Mouse (Mus musculus) neural tube, embryonic 12.5 days (tissue): Measurements from ENCODE around the gene Ablim1. TPM values are rescaled to one million over a fixed set of nuclear protein-coding genes. Genes with fewer than 3 reads are reported as not detected.

Experiments
- ATAC-seq: fragments of 200-750 bp; cut with Nextera tagmentation; 2 replicates; pipeline ENCODE4 v1.8.0; 2017; ENCODE audit warnings: low read depth, mild to moderate bottlenecking, moderate TSS enrichment, moderate library complexity; ENCODE audit not compliant: low FRiP score
- H3K27ac ChIP-seq: fragments of 300-500 bp; sonication (generic); 2 replicates; pipeline ENCODE4 v1.5.1; 2016
- H3K27me3 ChIP-seq: fragments of 300-500 bp; sonication (generic); replicated peaks from 2 replicates; pipeline ENCODE4 v1.6.1; 2016; ENCODE audit warnings: mild to moderate bottlenecking
- H3K36me3 ChIP-seq: fragments of 300-500 bp; sonication (generic); 2 replicates; pipeline ENCODE4 v1.6.1; 2016; ENCODE audit warnings: mild to moderate bottlenecking
- H3K4me1 ChIP-seq: fragments of 300-500 bp; sonication (generic); 2 replicates; pipeline ENCODE4 v1.6.1; 2016
- H3K4me2 ChIP-seq: fragments of 300-500 bp; sonication (generic); replicated peaks from 2 replicates; pipeline ENCODE4 v1.6.1; 2016; ENCODE audit warnings: mild to moderate bottlenecking
- H3K4me3 ChIP-seq: fragments of 300-500 bp; sonication (generic); 2 replicates; pipeline ENCODE4 v1.5.1; 2016
- H3K9ac ChIP-seq: fragments of 300-500 bp; sonication (generic); 2 replicates; pipeline ENCODE4 v1.6.1; 2016; ENCODE audit warnings: mild to moderate bottlenecking
- H3K9me3 ChIP-seq: fragments of 300-500 bp; sonication (generic); 2 replicates; pipeline ENCODE4 v1.6.1; 2016; ENCODE audit warnings: mild to moderate bottlenecking
- WGBS: fragments of 180-500 bp; shearing (Covaris S2); methylation state at CpG from one replicate; pipeline ENCODE4 v1.1.7; 2016; 5-methylcytosine and 5-hydroxymethylcytosine counted together
- polyA plus RNA-seq: library from polyadenylated mRNA; unstranded; fragments of >200 nt; fragmentation: Nextera tagmentation; extraction: Ambion mirVana; gene quantifications from 2 replicates; pipeline ENCODE4 v1.2.1, GENCODE M21; 2016

The Ablim1 gene
- polyA plus RNA-seq, 1 experiment from 2014 or later = 34.9 TPM

GRCm38 (mm10) chr19:57007781-57008710 is 306.7 kb downstream of the Ablim1 start, which contains the start of gene Afap1l2:
TSS of gene Afap1l2 (minus strand) at chr19:57008228.
- peaks cover 22% of the 10 kb centered on the region for H3K27me3 ChIP-seq

DNA sequence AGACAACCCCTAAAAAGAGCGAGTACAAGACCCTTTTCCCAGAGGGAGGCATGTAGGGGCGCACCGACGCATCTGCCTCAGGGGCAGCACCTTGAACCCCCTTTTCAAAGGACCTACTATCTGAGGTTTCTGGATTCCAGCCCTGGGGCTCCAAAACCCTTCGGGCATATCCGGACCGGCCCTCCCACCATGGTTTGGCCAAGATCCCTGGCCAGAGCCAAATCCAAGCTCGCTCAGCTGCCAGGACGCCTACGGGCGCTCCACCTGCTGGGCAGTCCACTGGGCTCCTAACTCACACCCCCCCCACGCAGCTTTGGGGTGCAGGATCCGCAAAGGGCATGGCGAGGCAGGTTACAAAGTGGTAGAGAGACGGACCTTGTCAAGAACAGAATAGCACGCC is 307.4 kb downstream of the Ablim1 start:
- Histone ChIP-seq H3K27ac (no peak overlapping the region), H3K9ac (peak overlapping the region; percentile 56; the same call in 1 of the 2 replicates), H3K9me3 (no peaks in the 10 kb centered on the region), H3K4me2 (peak overlapping the region; percentile 94), H3K4me3 (peak overlapping the region; percentile 50), H3K36me3 (no peaks in the 10 kb centered on the region), H3K4me1 (peaks cover 15% of the 10 kb centered on the region), H3K27me3 (peaks cover 22% of the 10 kb centered on the region)
- WGBS = 66% methylated on average over 16 of the region's 16 CpGs
- no peak for ATAC-seq

More at GRCm38 (mm10) chr19:57007781-57008710, 306.7 kb downstream of the Ablim1 start, which contains the start of gene Afap1l2:
- Histone ChIP-seq H3K4me3 (peak within 1 kb of the TSS; percentile 50), H3K4me2 (peak within 1 kb of the TSS; percentile 94), H3K9ac (peak within 1 kb of the TSS; percentile 56), H3K9me3 (no peaks in the 10 kb centered on the region), H3K27ac (no peak within 1 kb of the TSS), H3K36me3 (no peaks in the 10 kb centered on the region), H3K4me1 (peaks cover 15% of the 10 kb centered on the region)
- peak; percentile 56; the same call in 1 of the 2 replicates for ATAC-seq
- 2% methylated on average over 68 of the region's 68 CpGs for WGBS

- Histone ChIP-seq H3K27ac (no peak overlapping the region), H3K4me3 (no peak overlapping the region), H3K4me2 (peak overlapping the region; percentile 94), H3K36me3 (no peaks in the 10 kb centered on the region), H3K9ac (no peak overlapping the region), H3K9me3 (no peaks in the 10 kb centered on the region), H3K4me1 (peaks cover 15% of the 10 kb centered on the region), H3K27me3 (peaks cover 22% of the 10 kb centered on the region)
- ATAC-seq = no peak
- 60% methylated on average over 13 of the region's 13 CpGs for WGBS
Observed at GRCm38 (mm10) chr19:57006841-57007240, 307.9 kb downstream of the Ablim1 start.

- no peak for ATAC-seq
- H3K4me2 ChIP-seq = no peak overlapping the region
- no peaks in the 10 kb centered on the region for H3K36me3 ChIP-seq
- no peak overlapping the region for H3K27ac ChIP-seq
- H3K4me3 ChIP-seq = no peak overlapping the region
- peaks cover 15% of the 10 kb centered on the region for H3K4me1 ChIP-seq
- peaks cover 22% of the 10 kb centered on the region for H3K27me3 ChIP-seq
- 94% methylated on average over 4 of the region's 4 CpGs for WGBS
- no peak overlapping the region for H3K9ac ChIP-seq
- no peaks in the 10 kb centered on the region for H3K9me3 ChIP-seq
Observed at GRCm38 (mm10) chr19:57005062-57005461, 309.7 kb downstream of the Ablim1 start.

- Histone ChIP-seq H3K27me3 (peaks cover 15% of the 10 kb centered on the region), H3K4me3 (no peak overlapping the region), H3K4me2 (no peak overlapping the region), H3K36me3 (no peaks in the 10 kb centered on the region), H3K9me3 (no peaks in the 10 kb centered on the region), H3K4me1 (peaks cover 23% of the 10 kb centered on the region), H3K27ac (no peak overlapping the region), H3K9ac (no peak overlapping the region)
- WGBS = 30% methylated on average over 7 of the region's 7 CpGs
- no peak for ATAC-seq
Observed at GRCm38 (mm10) chr19:57003460-57003810, 311.3 kb downstream of the Ablim1 start.

DNA sequence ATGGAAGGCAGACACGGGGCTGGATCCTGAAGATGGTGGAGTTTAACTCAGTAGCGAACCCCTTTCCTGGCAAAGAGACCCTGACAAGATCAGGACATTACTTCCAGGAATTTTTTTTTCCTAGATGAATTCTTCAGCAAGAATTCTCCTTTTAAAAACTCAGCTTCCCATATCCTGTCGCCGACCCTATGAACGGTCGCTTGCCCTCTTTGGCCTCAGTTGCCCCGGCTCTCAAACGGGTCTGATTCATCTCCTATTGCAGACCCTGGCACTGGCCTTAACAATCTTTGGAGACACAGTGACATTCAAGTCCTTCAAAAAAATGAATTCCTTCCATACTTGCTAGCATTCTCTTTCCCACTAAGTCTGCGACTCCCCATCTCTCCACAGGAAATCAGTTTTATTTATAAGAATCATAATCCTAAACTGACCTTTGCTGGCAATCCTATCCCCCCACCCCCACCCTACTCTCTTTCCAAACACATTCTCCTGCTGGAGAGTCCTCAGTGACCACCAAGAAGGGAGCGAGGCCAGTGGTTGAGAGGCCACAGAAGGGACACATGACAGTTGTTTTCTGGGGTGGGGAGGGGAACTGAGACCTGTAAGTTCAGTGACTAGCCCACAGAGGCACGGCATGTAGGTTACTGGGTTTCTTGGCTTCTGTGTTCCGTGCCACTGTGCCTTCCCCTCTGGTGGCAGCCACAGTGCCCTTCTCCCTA is 311.8 kb downstream of the Ablim1 start:
- Histone ChIP-seq H3K27me3 (peaks cover 10% of the 10 kb centered on the region), H3K27ac (no peak overlapping the region), H3K9ac (no peak overlapping the region), H3K4me2 (no peak overlapping the region), H3K4me1 (peaks cover 18% of the 10 kb centered on the region), H3K4me3 (no peak overlapping the region), H3K36me3 (no peaks in the 10 kb centered on the region), H3K9me3 (no peaks in the 10 kb centered on the region)
- no peak for ATAC-seq
- WGBS = 70% methylated on average over 12 of the region's 12 CpGs

DNA sequence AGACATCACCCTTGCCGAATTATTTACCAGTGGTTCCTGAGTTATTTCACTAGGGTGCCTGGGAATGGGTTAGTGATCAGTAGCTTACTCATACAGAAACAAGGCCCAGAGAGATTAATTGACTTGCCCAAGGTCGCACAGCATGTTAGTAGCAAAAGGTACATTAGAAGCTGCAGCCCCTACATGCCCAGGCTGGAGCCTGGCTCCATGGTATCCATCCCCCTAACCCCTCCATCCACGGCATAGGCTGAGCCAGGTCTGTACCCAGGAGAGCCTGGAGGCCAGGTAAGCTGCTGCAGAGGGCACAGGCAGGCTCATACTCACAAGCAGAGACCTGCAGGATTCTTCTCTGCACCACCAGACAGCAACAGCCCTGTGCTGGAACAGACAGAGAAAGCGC is 312.8 kb downstream of the Ablim1 start:
- H3K4me3 ChIP-seq = no peak overlapping the region
- no peaks in the 10 kb centered on the region for H3K9me3 ChIP-seq
- ATAC-seq = no peak
- H3K9ac ChIP-seq = no peak overlapping the region
- WGBS = 88% methylated on average over 4 of the region's 4 CpGs
- no peaks in the 10 kb centered on the region for H3K36me3 ChIP-seq
- H3K27ac ChIP-seq = no peak overlapping the region
- peaks cover under 1% of the 10 kb centered on the region; the same call in 1 of the 2 replicates for H3K27me3 ChIP-seq
- H3K4me2 ChIP-seq = no peak overlapping the region
- peaks cover 22% of the 10 kb centered on the region for H3K4me1 ChIP-seq

DNA sequence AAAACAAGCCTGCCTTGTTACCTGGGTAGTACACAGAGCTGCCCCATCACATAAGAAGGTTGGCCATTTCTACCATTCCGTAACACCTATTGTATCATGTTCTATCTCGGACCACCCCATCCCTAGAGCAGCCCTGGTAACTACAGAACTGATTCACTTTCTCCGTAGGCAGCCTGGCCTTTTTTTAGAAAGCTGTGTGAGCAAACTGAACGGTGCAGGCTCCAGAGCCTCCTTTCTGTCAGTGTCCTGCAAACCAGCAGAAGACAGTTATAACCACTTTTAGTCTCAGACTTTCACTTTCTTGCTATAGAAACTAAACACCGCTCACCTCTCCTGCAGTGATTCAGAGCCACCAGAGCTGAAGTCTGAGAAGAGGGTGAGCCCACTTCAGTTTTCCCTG is 314.1 kb downstream of the Ablim1 start:
- H3K4me1 ChIP-seq = peaks cover 24% of the 10 kb centered on the region
- no peaks in the 10 kb centered on the region for H3K36me3 ChIP-seq
- no peaks in the 10 kb centered on the region for H3K9me3 ChIP-seq
- H3K27me3 ChIP-seq = no peaks in the 10 kb centered on the region
- no peak for ATAC-seq
- no peak overlapping the region for H3K4me3 ChIP-seq
- H3K4me2 ChIP-seq = no peak overlapping the region
- no peak overlapping the region for H3K9ac ChIP-seq
- no peak overlapping the region for H3K27ac ChIP-seq
- 91% methylated on average over 5 of the region's 5 CpGs for WGBS

- WGBS = 42% methylated on average over 2 of the region's 2 CpGs
- Histone ChIP-seq H3K4me2 (no peak overlapping the region), H3K27me3 (no peaks in the 10 kb centered on the region), H3K36me3 (no peaks in the 10 kb centered on the region), H3K4me1 (peaks cover 24% of the 10 kb centered on the region), H3K4me3 (no peak overlapping the region), H3K9me3 (no peaks in the 10 kb centered on the region), H3K9ac (no peak overlapping the region), H3K27ac (no peak overlapping the region)
- ATAC-seq = peak; percentile 41; the same call in 1 of the 2 replicates
Observed at GRCm38 (mm10) chr19:56999781-57000180, 314.9 kb downstream of the Ablim1 start.

GRCm38 (mm10) chr19:56998910-56999309 is 315.8 kb downstream of the Ablim1 start:
- no peak overlapping the region for H3K4me3 ChIP-seq
- peaks cover 24% of the 10 kb centered on the region for H3K4me1 ChIP-seq
- 65% methylated on average over 2 of the region's 2 CpGs for WGBS
- no peak for ATAC-seq
- no peak overlapping the region for H3K9ac ChIP-seq
- H3K9me3 ChIP-seq = no peaks in the 10 kb centered on the region
- H3K36me3 ChIP-seq = no peaks in the 10 kb centered on the region
- no peaks in the 10 kb centered on the region for H3K27me3 ChIP-seq
- no peak overlapping the region for H3K27ac ChIP-seq
- H3K4me2 ChIP-seq = no peak overlapping the region

DNA sequence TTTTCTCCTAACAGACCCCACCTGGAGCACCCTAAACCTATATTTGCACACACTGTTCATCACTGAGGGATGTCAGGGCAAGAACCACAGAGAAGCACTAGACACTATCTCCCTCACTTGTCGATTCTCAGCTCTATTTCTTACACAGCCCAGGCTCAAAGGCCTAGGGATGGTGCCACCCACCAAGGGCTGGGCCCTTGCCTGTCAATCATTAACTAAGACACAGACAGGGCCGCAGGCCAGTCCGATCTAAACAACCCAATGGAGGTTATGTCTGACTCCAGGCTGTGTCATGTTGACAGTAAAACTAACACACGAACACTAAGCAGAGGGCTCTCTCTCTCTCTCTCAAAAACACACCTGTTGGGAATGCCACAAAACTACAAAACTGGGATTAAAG is 316.4 kb downstream of the Ablim1 start:
- no peaks in the 10 kb centered on the region for H3K27me3 ChIP-seq
- no peak for ATAC-seq
- H3K36me3 ChIP-seq = no peaks in the 10 kb centered on the region
- H3K27ac ChIP-seq = no peak overlapping the region
- H3K9ac ChIP-seq = no peak overlapping the region
- WGBS = 90% methylated on average over 4 of the region's 4 CpGs
- H3K4me1 ChIP-seq = peaks cover 23% of the 10 kb centered on the region
- H3K9me3 ChIP-seq = no peaks in the 10 kb centered on the region
- H3K4me2 ChIP-seq = no peak overlapping the region
- H3K4me3 ChIP-seq = no peak overlapping the region

DNA sequence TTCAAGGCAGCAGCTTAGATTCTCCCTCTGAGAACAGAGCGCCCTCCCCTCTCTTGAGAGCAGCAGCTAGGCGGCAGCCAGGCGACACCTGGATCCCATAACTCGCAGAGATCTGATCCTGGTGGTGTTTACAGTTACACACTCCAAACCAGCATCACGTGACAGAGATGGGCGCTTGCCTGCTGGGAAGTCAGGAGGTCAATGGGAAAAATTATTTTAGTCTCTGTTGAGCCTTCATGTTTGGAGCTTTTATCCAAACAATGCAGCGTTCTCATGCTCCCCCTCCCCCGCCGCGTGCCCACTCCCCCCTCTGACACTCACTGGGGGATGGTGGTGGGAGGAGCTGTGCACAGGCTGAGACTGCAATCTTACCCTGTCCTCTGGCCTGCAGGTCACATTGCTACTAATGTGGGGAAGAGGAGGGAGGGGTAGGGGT is 317.5 kb downstream of the Ablim1 start:
- Histone ChIP-seq H3K27ac (no peak overlapping the region), H3K36me3 (no peaks in the 10 kb centered on the region), H3K9ac (no peak overlapping the region), H3K4me2 (peak overlapping the region; percentile 38), H3K9me3 (no peaks in the 10 kb centered on the region), H3K4me3 (no peak overlapping the region), H3K27me3 (no peaks in the 10 kb centered on the region), H3K4me1 (peaks cover 20% of the 10 kb centered on the region)
- 7% methylated on average over 10 of the region's 10 CpGs for WGBS
- peak; percentile 65; the same call in 1 of the 2 replicates for ATAC-seq
